Mouse (Mus musculus) myocyte (in vitro differentiated cells): ENCODE results near the gene Sox9.

ENCODE experiments used
- CEBPB ChIP-seq: IDR thresholded peaks from 2 replicates; pipeline ENCODE4 v1.6.1; 2011; ENCODE audit warnings: mild to moderate bottlenecking, moderate library complexity; ENCODE audit not compliant: poor library complexity, insufficient read depth, severe bottlenecking
- E2F4 ChIP-seq: IDR thresholded peaks from one replicate; pipeline ENCODE4 v1.6.1; 2011; ENCODE audit warnings: mild to moderate bottlenecking, control low read depth, moderate library complexity; ENCODE audit not compliant: insufficient read depth
- MAX ChIP-seq: IDR thresholded peaks from one replicate; pipeline ENCODE4 v1.6.1; 2011; ENCODE audit warnings: low read depth, mild to moderate bottlenecking, control low read depth
- POLR2A ChIP-seq: IDR thresholded peaks from one replicate; pipeline ENCODE4 v1.6.1; 2011; ENCODE audit warnings: low read depth, mild to moderate bottlenecking, control low read depth, moderate library complexity; ENCODE audit not compliant: insufficient read length
- POLR2AphosphoS2 ChIP-seq: IDR thresholded peaks from one replicate; pipeline ENCODE4 v1.6.1; 2011; ENCODE audit warnings: low read depth, control low read depth; ENCODE audit not compliant: insufficient read length
- REST ChIP-seq: IDR thresholded peaks from one replicate; pipeline ENCODE4 v1.6.1; 2011; ENCODE audit warnings: mild to moderate bottlenecking, control low read depth, moderate library complexity; ENCODE audit not compliant: insufficient read depth, insufficient read length
- TCF12 ChIP-seq: IDR thresholded peaks from one replicate; pipeline ENCODE4 v1.6.1; 2011; ENCODE audit warnings: mild to moderate bottlenecking, control low read depth; ENCODE audit not compliant: poor library complexity, insufficient read depth, severe bottlenecking
- USF1 ChIP-seq: IDR thresholded peaks from one replicate; pipeline ENCODE4 v1.6.1; 2011; ENCODE audit warnings: low read depth, mild to moderate bottlenecking, control low read depth, moderate library complexity

DNA sequence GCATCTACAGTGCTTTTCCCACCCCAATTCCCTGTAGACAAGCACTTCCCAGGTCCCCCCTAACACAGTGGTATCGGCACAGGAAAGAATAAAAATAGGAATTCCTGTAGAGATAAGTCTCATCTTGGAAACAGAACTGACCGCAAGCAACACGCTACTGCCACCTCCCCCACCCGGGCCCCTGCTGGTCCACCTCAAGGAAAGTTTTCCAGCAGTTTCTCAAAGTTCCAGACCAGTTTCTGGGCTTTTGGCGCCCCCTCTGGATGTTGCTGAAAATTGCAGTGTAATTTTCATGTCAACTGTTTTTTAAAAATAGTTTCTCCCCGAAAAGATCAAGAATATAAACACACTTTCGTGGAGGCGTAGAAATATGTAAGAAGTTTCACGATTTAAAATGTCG lies 2.3 kb upstream of the Sox9 start:
- TF ChIP-seq TCF12 (no peak), POLR2A (no peak), CEBPB (no peak), MAX (no peak), USF1 (no peak), REST (no peak), E2F4 (no peak), POLR2AphosphoS2 (no peak)
